Mouse (Mus musculus): ENCODE results near the gene Cotl1. TPM values are rescaled to one million over a fixed set of nuclear protein-coding genes. Genes with fewer than 3 reads are reported as not detected.

Gene Cotl1
- polyA plus RNA-seq, 1 experiment, result 144 TPM

DNA sequence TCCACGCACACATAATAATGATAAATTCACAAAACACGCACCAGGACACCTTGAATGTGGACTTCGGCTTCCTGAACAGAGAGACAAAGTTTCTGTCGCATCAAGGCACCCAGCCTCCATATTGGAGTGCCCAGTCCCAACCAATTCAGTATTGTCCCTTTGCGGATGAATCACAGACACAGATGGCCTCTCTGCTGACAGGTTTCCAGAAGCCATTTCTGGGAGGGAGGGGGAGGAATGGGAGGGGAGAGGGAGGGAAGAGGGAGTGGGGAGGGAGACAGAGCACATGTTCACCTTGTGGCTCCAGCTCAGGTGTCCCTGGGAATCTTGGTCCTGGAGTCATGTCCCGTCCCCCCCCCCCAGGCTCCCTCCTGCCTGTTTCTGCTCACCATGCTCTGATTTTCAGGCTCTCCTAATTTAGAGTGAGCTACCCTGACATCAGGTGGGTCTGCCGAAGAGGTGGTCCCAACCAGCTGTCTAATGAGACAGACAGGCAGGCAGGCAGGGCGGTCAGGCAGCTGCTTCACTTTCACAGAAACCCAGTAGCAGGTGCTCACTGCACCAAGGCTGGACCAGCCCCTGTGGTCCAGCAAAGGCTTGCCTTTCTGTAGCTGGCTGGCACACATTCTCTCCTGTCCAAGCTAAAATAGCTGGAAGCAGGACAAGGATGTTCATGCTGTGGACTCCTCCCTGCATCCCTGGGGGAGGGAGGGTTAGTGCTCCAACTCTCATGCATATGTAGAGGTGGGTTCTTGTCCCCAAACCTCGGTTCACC lies 51.5 kb downstream of the Cotl1 start:
- TF ChIP-seq MYOD1 (IDR thresholded peaks at IDR 0.05; ENCODE audit: control insufficient read depth in 1 of 3, insufficient read length in 2 of 3, low read depth in 2 of 3) (peak in 2 of 3 experiments; percentile 69 to 82), POLR2AphosphoS2 (IDR thresholded peaks at IDR 0.05; ENCODE audit: insufficient read length, low read depth) (no peak), MYOG (IDR thresholded peaks at IDR 0.05; ENCODE audit: control insufficient read depth in 1 of 3, insufficient read depth in 1 of 3, insufficient read length in 2 of 3, low read depth in 2 of 3) (peak in 2 of 3 experiments; percentile 56 to 71), CEBPB (IDR thresholded peaks at IDR 0.05; ENCODE audit: insufficient read depth, poor library complexity, severe bottlenecking) (no peak), TCF3 (IDR thresholded peaks at IDR 0.05; ENCODE audit: insufficient read length, low read depth) (peak; percentile 7)
- H3K36me3 ChIP-seq (ENCODE audit: control insufficient read depth, insufficient read depth), result no peaks in the 10 kb centered on the region
- H3K79me2 ChIP-seq (ENCODE audit: control insufficient read depth, insufficient read depth), result no peaks in the 10 kb centered on the region
- no peak overlapping the region for H3ac ChIP-seq (ENCODE audit: control insufficient read depth, insufficient read length)
- H3K27me3 ChIP-seq (ENCODE audit: control insufficient read depth, insufficient read depth, insufficient read length), result no peaks in the 10 kb centered on the region
- no peak overlapping the region for H3K4me3 ChIP-seq
- no peak overlapping the region for H3K4me2 ChIP-seq (ENCODE audit: low read depth)

DNA sequence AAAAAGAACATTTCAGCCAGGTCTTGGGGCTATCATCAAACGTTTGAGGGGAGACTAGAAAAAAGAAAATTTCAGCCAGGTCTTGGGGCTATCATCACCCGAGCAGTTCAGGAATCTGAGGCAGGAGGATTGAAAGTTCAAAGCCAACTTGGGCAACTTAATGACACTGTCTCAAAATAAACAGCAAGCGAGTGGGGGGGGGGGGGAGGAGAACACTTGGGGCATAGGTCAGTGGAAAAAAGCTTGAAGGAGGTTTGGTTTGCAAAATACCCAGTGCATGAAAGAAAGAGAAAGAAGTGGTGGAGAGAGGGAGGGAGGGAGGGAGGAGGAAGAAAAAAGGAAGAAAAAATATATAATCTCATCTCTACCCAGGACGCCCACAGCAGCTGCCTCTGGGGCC lies 53.0 kb downstream of the Cotl1 start:
- Histone ChIP-seq H3ac (ENCODE audit: control insufficient read depth, insufficient read length) (no peak overlapping the region), H3K27me3 (ENCODE audit: control insufficient read depth, insufficient read depth, insufficient read length) (no peaks in the 10 kb centered on the region), H3K4me2 (ENCODE audit: low read depth) (no peak overlapping the region), H3K79me2 (ENCODE audit: control insufficient read depth, insufficient read depth) (no peaks in the 10 kb centered on the region), H3K4me3 (no peak overlapping the region), H3K36me3 (ENCODE audit: control insufficient read depth, insufficient read depth) (no peaks in the 10 kb centered on the region)
- TF ChIP-seq POLR2A (IDR thresholded peaks at IDR 0.05; ENCODE audit: insufficient read length, low read depth) (no peak), REST (IDR thresholded peaks at IDR 0.05; ENCODE audit: insufficient read depth, insufficient read length) (no peak), CEBPB (IDR thresholded peaks at IDR 0.05; ENCODE audit: insufficient read depth, poor library complexity, severe bottlenecking) (no peak), USF1 (IDR thresholded peaks at IDR 0.05; ENCODE audit: low read depth) (no peak), SRF (IDR thresholded peaks at IDR 0.05; ENCODE audit: control insufficient read depth, insufficient read length, low read depth) (no peak), MYOG (IDR thresholded peaks at IDR 0.05; ENCODE audit: control insufficient read depth in 1 of 3, insufficient read depth in 1 of 3, insufficient read length in 2 of 3, low read depth in 2 of 3) (no peak), E2F4 (IDR thresholded peaks at IDR 0.05; ENCODE audit: insufficient read depth) (no peak), MAX (IDR thresholded peaks at IDR 0.05; ENCODE audit: low read depth) (no peak), TCF12 (IDR thresholded peaks at IDR 0.05; ENCODE audit: insufficient read depth, poor library complexity, severe bottlenecking) (no peak)

DNA sequence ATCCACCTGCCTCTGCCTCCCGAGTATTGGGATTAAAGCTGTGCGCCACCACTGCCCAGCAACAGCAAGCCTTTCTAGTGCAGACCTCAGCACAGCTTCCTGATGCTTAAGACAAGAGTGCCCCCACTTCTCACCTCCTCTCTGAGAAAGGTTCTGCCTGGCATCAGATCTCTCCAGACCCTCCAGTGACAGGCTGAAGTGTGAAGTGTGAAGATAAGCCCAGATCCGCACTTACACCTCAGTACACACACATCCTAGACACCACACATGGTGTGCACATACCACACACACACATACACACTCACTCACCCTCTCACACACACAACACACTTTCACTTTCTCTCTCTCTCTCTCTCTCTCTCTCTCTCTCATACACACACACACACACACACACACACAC lies 53.5 kb downstream of the Cotl1 start:
- H3K27me3 ChIP-seq (ENCODE audit: control insufficient read depth, insufficient read depth, insufficient read length), result no peaks in the 10 kb centered on the region
- TF ChIP-seq TCF12 (IDR thresholded peaks at IDR 0.05; ENCODE audit: insufficient read depth, poor library complexity, severe bottlenecking), result no peak
- no peak overlapping the region for H3ac ChIP-seq (ENCODE audit: control insufficient read depth, insufficient read length)
- H3K4me3 ChIP-seq, result no peak overlapping the region
- H3K36me3 ChIP-seq (ENCODE audit: control insufficient read depth, insufficient read depth), result no peaks in the 10 kb centered on the region
- H3K4me2 ChIP-seq (ENCODE audit: low read depth), result no peak overlapping the region
- no peaks in the 10 kb centered on the region for H3K79me2 ChIP-seq (ENCODE audit: control insufficient read depth, insufficient read depth)

DNA sequence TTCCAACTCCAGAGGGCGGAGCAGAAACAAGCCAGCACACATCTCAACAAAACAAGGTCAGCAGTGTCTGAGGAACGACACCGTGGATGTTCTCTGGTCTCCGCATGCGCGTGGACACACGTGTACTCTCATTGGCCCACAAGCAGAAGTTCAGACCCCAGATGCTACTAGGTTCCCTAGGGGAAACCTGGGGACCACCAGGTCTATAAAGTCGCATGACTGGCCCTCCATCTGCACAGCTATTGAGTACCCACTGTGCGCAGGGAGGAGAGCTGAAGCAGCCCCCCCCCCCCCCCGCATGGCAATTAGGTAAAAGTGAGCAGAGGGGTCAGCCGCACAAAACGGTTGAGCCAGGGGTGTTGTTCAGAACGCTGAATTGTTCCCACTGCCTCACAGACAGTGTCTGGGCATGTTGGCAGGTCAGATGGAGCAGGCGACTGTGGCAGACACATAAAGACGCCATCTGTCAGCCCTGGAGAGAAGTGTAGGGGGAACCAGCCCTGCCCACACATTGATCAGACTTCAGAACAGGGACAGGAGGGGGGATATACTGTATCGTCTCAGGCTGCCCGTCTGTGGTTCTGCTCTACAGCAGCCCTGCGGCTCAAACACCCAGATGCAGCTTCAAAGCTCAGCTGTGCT lies 54.5 kb downstream of the Cotl1 start:
- TF ChIP-seq TCF12 (IDR thresholded peaks at IDR 0.05; ENCODE audit: insufficient read depth, poor library complexity, severe bottlenecking) (no peak), TCF3 (IDR thresholded peaks at IDR 0.05; ENCODE audit: insufficient read length, low read depth) (no peak), POLR2A (IDR thresholded peaks at IDR 0.05; ENCODE audit: insufficient read length, low read depth) (no peak), USF1 (IDR thresholded peaks at IDR 0.05; ENCODE audit: low read depth) (no peak), POLR2AphosphoS2 (IDR thresholded peaks at IDR 0.05; ENCODE audit: insufficient read length, low read depth) (no peak)
- Histone ChIP-seq H3K4me3 (no peak overlapping the region), H3K27me3 (ENCODE audit: control insufficient read depth, insufficient read depth, insufficient read length) (no peaks in the 10 kb centered on the region), H3K79me2 (ENCODE audit: control insufficient read depth, insufficient read depth) (no peaks in the 10 kb centered on the region), H3K4me2 (ENCODE audit: low read depth) (no peak overlapping the region), H3ac (ENCODE audit: control insufficient read depth, insufficient read length) (no peak overlapping the region), H3K36me3 (ENCODE audit: control insufficient read depth, insufficient read depth) (no peaks in the 10 kb centered on the region)

DNA sequence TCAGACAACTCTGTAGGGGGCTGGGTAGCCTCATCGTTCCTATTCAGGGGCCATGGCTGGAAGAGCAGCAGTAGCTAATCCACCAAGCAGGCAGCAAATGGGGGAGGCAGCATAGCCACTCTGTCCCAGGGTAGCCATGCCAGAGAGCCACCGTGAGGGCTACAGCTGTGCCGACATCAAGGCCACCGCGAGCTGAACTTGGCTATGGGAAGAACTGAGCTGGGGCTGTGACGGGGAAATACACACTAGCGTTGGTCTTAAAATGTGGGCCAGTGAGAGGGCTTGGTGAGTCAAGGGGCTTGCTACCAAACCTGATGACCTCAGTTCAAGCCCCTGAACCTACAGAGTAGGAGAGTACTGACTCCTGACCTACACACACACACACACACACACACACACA lies 55.7 kb downstream of the Cotl1 start:
- TF ChIP-seq MYOG (IDR thresholded peaks at IDR 0.05; ENCODE audit: control insufficient read depth in 1 of 3, insufficient read depth in 1 of 3, insufficient read length in 2 of 3, low read depth in 2 of 3) (no peak), POLR2AphosphoS2 (IDR thresholded peaks at IDR 0.05; ENCODE audit: insufficient read length, low read depth) (no peak), TCF3 (IDR thresholded peaks at IDR 0.05; ENCODE audit: insufficient read length, low read depth) (no peak)
- H3K79me2 ChIP-seq (ENCODE audit: control insufficient read depth, insufficient read depth), result no peaks in the 10 kb centered on the region
- no peaks in the 10 kb centered on the region for H3K36me3 ChIP-seq (ENCODE audit: control insufficient read depth, insufficient read depth)
- no peaks in the 10 kb centered on the region for H3K27me3 ChIP-seq (ENCODE audit: control insufficient read depth, insufficient read depth, insufficient read length)
- H3K4me2 ChIP-seq (ENCODE audit: low read depth), result no peak overlapping the region
- no peak overlapping the region for H3K4me3 ChIP-seq
- no peak overlapping the region for H3ac ChIP-seq (ENCODE audit: control insufficient read depth, insufficient read length)

Data from myocyte (in vitro differentiated cells).